Mouse (Mus musculus) thymus, adult 2 months (tissue): ENCODE data around the gene Wdr93. TPM values are rescaled to one million over a fixed set of nuclear protein-coding genes. Genes with fewer than 3 reads are reported as not detected.

ENCODE experiments used
- DNase-seq: peaks from one replicate; pipeline ENCODE4 v3.0.0; 2021
- H3K27ac ChIP-seq: fragments of 200-500 bp; 2 replicates; pipeline ENCODE4 v1.5.1; 2012; ENCODE audit warnings: low read length, control low read depth; ENCODE audit not compliant: control insufficient read depth, insufficient read depth
- H3K27me3 ChIP-seq: fragments of 200-500 bp; 2 replicates; pipeline ENCODE4 v1.6.1; 2012; ENCODE audit warnings: mild to moderate bottlenecking, low read length, moderate library complexity, mixed read lengths; ENCODE audit not compliant: control insufficient read depth, insufficient read depth
- H3K36me3 ChIP-seq: fragments of 200-500 bp; 2 replicates; pipeline ENCODE4 v1.6.1; 2012; ENCODE audit warnings: mild to moderate bottlenecking, low read length, moderate library complexity; ENCODE audit not compliant: control insufficient read depth, insufficient read depth
- H3K4me1 ChIP-seq: fragments of 200-500 bp; replicated peaks from 2 replicates; pipeline ENCODE4 v1.6.1; 2012; ENCODE audit warnings: low read length; ENCODE audit not compliant: control insufficient read depth, insufficient read depth
- H3K4me3 ChIP-seq: fragments of 200-500 bp; 2 replicates; pipeline ENCODE4 v1.5.1; 2012; ENCODE audit warnings: mild to moderate bottlenecking, low read length, control low read depth, moderate library complexity; ENCODE audit not compliant: control insufficient read depth, insufficient read depth
- CTCF ChIP-seq: fragments of 200-500 bp; IDR thresholded peaks from 2 replicates; pipeline ENCODE4 v1.5.1; 2012; ENCODE audit warnings: mild to moderate bottlenecking, control low read depth, low read length, moderate library complexity, borderline replicate concordance; ENCODE audit not compliant: control insufficient read depth, poor library complexity, insufficient read depth; ENCODE audit errors: extremely low read depth
- POLR2A ChIP-seq: fragments of 200-500 bp; IDR thresholded peaks from 2 replicates; pipeline ENCODE4 v1.6.1; 2012; ENCODE audit warnings: mild to moderate bottlenecking, low read length, control low read depth, moderate library complexity; ENCODE audit not compliant: control insufficient read depth, poor library complexity, insufficient read depth; ENCODE audit errors: extremely low read depth
- WGBS: fragments of 180-500 bp; shearing (Covaris S2); methylation state at CpG from one replicate; pipeline ENCODE4 v1.1.7; 2018; 5-methylcytosine and 5-hydroxymethylcytosine counted together
- polyA plus RNA-seq: library from polyadenylated mRNA; depleted of rRNA; stranded (reverse); fragments of >200 nt; gene quantifications from 2 replicates; pipeline ENCODE4 v1.2.3, GENCODE M21; 2012

Gene Wdr93
- polyA plus RNA-seq, 1 experiment = 0.22 TPM

GRCm38 (mm10) chr7:79744051-79744450, 1.1 kb downstream of the Wdr93 start:
- no peak for TF ChIP-seq CTCF
- DNase-seq = no peak

DNA sequence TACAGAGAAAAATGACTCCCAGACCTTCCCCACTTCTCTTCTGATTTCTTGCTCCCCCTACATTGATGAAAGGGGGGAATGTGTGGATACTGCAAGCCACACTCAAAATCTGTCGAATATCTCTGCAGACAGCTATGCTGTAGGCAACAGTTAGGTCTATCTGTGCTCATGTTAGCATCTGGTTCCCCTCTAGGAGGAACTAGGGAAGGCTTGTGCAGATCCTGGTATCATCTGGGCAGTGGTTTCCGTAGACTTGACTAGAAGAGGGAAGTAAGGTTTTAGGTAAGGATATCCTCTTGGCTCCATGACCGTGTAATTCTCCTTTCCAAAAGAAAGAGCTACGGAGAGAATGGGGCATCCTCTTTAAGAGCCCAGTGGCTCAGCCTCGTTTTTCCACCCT, 1.6 kb downstream of the Wdr93 start:
- TF ChIP-seq CTCF (no peak), POLR2A (no peak)
- peaks cover 3% of the 10 kb centered on the region for H3K4me1 ChIP-seq
- no peaks in the 10 kb centered on the region for H3K27me3 ChIP-seq
- no peak overlapping the region for H3K4me3 ChIP-seq
- 27% methylated on average over 5 of the region's 5 CpGs for WGBS
- no peaks in the 10 kb centered on the region for H3K36me3 ChIP-seq
- H3K27ac ChIP-seq = no peak overlapping the region
- no peak for DNase-seq

More at GRCm38 (mm10) chr7:79744051-79744450, 1.1 kb downstream of the Wdr93 start:
- Histone ChIP-seq H3K4me1 (peaks cover 3% of the 10 kb centered on the region), H3K36me3 (no peaks in the 10 kb centered on the region), H3K27me3 (no peaks in the 10 kb centered on the region), H3K4me3 (no peak overlapping the region), H3K27ac (no peak overlapping the region)
- WGBS = 97% methylated on average over 9 of the region's 9 CpGs

GRCm38 (mm10) chr7:79747659-79748058, 4.7 kb downstream of the Wdr93 start:
- TF ChIP-seq CTCF = no peak
- TF ChIP-seq POLR2A = no peak
- peaks cover 6% of the 10 kb centered on the region for H3K4me1 ChIP-seq
- WGBS = 52% methylated on average over 6 of the region's 6 CpGs
- no peak overlapping the region for H3K27ac ChIP-seq
- H3K27me3 ChIP-seq = no peaks in the 10 kb centered on the region
- no peak for DNase-seq
- H3K4me3 ChIP-seq = no peak overlapping the region
- H3K36me3 ChIP-seq = no peaks in the 10 kb centered on the region

- Histone ChIP-seq H3K4me3 (no peak overlapping the region), H3K36me3 (no peaks in the 10 kb centered on the region), H3K27ac (no peak overlapping the region), H3K4me1 (peaks cover 3% of the 10 kb centered on the region; the same call in 1 of the 2 replicates), H3K27me3 (no peaks in the 10 kb centered on the region)
- no peak for DNase-seq
- 96% methylated on average over 6 of the region's 6 CpGs for WGBS
- TF ChIP-seq CTCF (no peak), POLR2A (no peak)
These were observed 6.5 kb downstream of the Wdr93 start for GRCm38 (mm10) chr7:79749511-79749910.

- WGBS = 54% methylated on average over 2 of the region's 2 CpGs
- peaks cover 3% of the 10 kb centered on the region; the same call in 1 of the 2 replicates for H3K4me1 ChIP-seq
- no peak for DNase-seq
- no peaks in the 10 kb centered on the region for H3K36me3 ChIP-seq
- TF ChIP-seq POLR2A (no peak), CTCF (no peak)
- H3K4me3 ChIP-seq = no peak overlapping the region
- H3K27ac ChIP-seq = no peak overlapping the region
- no peaks in the 10 kb centered on the region for H3K27me3 ChIP-seq
These were observed 13.4 kb downstream of the Wdr93 start for GRCm38 (mm10) chr7:79756334-79756733.

DNA sequence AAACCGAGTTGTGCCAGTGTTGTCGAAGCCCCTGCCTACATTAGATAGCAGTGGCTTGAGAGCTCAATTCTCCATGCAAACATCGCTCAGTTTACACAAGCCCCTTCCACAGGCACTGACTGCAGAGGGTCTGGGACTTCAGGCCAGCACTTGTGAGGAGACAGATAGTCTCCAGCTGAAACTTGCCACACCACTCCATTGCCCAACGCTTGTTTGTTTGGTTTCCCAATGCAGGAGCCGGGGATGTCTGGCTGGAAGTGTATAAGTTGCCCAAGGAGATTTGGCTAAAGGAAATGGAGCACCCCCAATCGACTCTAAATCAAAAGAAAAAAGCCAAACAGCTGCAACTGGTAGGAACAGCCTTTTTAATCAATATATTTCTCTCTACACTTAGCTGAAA, 15.2 kb downstream of the Wdr93 start:
- Histone ChIP-seq H3K27ac (no peak overlapping the region), H3K27me3 (no peaks in the 10 kb centered on the region), H3K36me3 (no peaks in the 10 kb centered on the region), H3K4me1 (no peaks in the 10 kb centered on the region), H3K4me3 (no peak overlapping the region)
- 83% methylated on average over 6 of the region's 6 CpGs for WGBS
- DNase-seq = no peak
- TF ChIP-seq POLR2A (no peak), CTCF (no peak)

GRCm38 (mm10) chr7:79759766-79760165, 16.8 kb downstream of the Wdr93 start:
- TF ChIP-seq CTCF (no peak), POLR2A (no peak)
- DNase-seq = no peak

More at GRCm38 (mm10) chr7:79759766-79760165, 16.8 kb downstream of the Wdr93 start:
- Histone ChIP-seq H3K27me3 (no peaks in the 10 kb centered on the region), H3K36me3 (no peaks in the 10 kb centered on the region), H3K4me1 (no peaks in the 10 kb centered on the region), H3K27ac (no peak overlapping the region), H3K4me3 (no peak overlapping the region)
